Mouse (Mus musculus) heart, adult 11 months (tissue): Measurements from ENCODE around the gene Eml1.

Source experiments
- DNase-seq: peaks from one replicate; pipeline ENCODE4 v3.0.0; 2022

Eml1 gene

DNA sequence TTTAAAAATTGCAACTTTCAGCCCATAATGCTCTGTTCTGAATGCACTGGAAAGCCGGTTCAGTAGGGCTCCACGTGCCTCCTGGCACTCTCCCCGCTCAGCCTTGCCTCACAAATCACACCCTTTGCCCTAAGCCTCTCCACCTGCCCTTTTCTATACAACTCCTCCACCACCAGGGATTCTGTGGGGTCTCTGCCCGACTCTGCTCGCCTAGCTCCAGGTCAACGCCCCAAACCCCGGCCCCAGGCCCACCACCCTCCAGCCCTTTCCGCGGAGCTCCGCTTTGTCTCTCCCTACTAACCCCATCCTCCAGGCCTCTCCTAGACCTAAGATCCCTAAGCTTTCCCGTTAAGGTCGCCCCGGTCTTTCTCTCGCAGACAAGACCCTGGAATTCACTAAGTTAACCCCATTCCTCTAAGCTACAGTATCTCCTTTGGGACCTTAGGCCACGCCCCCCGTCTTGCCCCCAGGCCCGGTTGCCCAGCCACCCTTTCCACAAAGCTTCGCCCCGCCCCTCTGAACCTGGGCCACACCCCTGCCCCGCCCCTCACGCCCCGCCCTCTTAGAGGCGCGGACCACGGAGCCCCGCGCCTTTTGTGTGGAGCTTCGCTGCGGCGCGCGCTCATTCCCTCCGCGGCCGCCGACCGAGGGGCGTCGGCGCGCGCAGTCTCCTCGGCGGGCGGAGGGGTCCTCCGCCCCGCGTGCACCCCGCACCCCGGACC, 183.5 kb downstream of the Eml1 start, which contains the start of gene Evl:
Gene Evl, plus strand, starts transcription at position 601 of the 722 bp plus-strand sequence.
- peak; percentile 99 for DNase-seq

GRCm38 (mm10) chr12:108554861-108555556, 184.3 kb downstream of the Eml1 start:
- no peak for DNase-seq

GRCm38 (mm10) chr12:108558194-108558593, 187.4 kb downstream of the Eml1 start:
- peak; percentile 35 for DNase-seq

DNA sequence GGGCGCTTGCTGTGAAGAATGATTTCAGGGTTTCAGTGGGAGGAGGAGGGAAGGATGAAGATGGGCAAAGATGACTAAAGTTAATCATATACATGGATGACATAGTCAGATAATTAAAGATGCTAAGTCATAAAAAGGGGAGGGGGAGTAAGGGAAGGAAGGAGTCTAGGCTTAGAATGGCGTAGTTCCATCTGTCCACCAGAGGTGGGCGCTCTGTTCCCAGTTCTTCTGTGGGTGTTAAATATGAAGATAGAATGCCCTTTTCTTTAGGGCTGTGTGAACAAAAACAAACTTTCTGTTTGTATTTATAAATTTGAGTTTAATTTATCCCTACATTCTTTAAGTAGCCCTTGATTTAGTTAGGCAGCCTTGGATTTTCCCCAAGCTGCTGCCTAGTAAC, 192.5 kb downstream of the Eml1 start:
- no peak for DNase-seq

DNA sequence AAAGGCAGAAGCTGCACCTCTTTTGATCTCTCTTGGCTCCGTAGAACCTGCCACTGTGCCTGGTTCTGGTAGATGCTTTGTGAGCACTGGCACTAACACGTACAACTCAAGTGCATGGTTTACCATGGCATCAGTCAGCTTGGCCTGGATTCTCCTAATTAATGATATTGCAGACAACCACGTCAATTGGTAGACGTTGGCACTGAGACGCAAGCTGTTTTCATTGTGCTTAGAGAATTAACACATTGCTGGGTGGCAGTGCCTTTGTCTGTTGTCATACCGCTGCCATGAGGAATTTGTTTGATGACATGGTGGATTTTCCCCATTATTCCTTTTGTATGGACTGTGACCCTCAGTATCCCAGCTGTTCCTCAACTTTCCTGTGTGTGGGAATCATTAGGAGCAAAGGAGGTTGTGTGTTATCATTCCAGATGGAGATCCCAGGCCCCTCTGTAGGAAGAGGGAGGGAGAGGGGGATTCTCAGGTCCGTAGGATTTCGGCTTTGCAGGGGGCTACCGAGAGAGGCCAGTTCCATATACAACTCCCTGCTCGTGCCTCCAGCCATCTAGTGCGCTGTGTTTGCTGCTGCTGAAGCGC, 194.3 kb downstream of the Eml1 start:
- peak; percentile 70 for DNase-seq

GRCm38 (mm10) chr12:108579156-108579871, 208.6 kb downstream of the Eml1 start:
- DNase-seq, result peak; percentile 73

DNA sequence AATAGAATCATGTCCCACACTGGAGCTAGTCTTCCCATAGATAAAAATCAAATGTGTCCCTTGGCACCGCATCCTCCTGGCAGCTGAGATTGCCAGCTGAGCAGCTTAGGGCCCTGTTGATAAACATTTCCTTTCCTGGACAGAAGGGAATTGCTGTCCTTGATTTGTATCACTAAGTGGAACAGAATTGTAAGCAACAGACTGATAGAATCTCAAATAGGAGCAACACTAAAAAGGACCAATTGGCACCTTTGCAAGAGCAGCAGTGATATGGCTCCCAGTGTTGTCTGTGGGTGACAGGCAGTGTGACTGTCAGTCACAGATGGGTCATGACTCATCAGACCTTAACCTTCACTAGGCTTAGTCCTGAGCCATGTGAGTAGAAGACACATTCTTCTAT, 213.0 kb downstream of the Eml1 start:
- DNase-seq, result peak; percentile 57
